Comparison of ENCODE assay signal across 7 mouse cellular contexts in the genomic region with DNA sequence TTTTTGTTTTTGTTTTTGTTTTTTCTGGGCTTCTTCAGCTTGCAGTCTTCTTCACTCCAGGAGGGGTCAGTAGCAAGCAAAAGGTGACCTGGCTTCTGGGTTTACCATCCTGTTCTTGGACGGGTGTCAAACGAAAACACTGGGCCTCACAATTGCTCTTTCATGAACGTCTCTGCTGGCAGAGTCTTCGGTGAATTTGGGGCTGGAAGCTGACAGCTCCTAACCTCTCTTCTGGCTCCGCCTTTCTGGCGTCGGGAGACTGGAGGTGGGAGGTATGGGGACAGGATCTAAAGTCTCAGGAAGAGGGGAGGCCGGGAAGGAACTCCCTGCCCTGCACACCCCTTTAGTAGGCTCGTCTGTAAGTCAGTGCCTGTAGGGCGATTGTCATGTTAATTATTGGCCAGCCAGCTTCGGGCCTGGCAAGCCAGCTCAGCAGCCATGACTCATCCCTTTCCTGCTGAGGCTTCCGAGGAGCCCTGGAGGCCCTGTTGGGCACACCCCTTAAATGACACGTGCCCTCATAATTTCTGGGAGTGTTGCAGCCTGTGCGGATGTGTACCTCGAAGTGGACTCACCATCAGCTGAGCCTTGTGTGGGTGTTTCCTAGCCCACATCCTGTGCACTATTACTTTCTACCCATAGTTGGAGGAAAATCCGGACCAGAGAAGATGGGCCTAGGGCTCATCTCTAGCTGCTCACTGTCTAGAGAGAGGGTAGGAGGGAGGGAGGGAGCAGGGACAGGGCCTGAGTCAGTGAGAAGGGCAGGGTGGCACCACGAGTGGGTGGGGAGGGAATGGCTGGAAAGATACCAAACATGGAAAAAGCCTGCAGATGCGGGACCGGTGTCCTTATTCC.
A peak's percentile ranks its signal among the peaks of the same experiment; 100 is the strongest.
DNase-seq lines count a peak whose midpoint lies in the region; ATAC-seq and TF ChIP-seq lines count a peak whose summit lies in the region.

No protein-coding gene starts in this region.

- peak; percentile 32 for TF ChIP-seq RAD21 in MEL (IDR thresholded peaks at IDR 0.05; ENCODE audit: low read depth, low read length)

- peak; percentile 3 to 35 (median 8); a peak in 1 of 6 replicates for TF ChIP-seq CTCF in MEL (IDR thresholded peaks at IDR 0.05 in 2 of 3, conservative IDR thresholded peaks at IDR 0.05 in 1 of 3; ENCODE audit: control insufficient read depth in 1 of 3, insufficient read depth in 1 of 3, low read depth in 2 of 3, low read length in 3 of 3, poor library complexity in 1 of 3, severe bottlenecking in 1 of 3)
- peak; percentile 44; the same call in 1 of the 2 replicates for TF ChIP-seq CTCF in brain, embryonic 14.5 days (IDR thresholded peaks at IDR 0.05; ENCODE audit: borderline replicate concordance, extremely low read depth, insufficient read depth, insufficient read length)
- no peak for TF ChIP-seq CTCF in lung, adult 2 months (IDR thresholded peaks at IDR 0.05; ENCODE audit: insufficient read depth, low read length)

- no peak for TF ChIP-seq POLR2A in MEL (IDR thresholded peaks at IDR 0.05; ENCODE audit: control insufficient read depth in 1 of 2, insufficient read depth in 1 of 2, low read depth in 1 of 2, low read length in 2 of 2, poor library complexity in 1 of 2)
- TF ChIP-seq POLR2A in brain, embryonic 14.5 days (IDR thresholded peaks at IDR 0.05; ENCODE audit: borderline replicate concordance, extremely low read depth, insufficient read depth, insufficient read length, poor library complexity, severe bottlenecking): no peak
- no peak for TF ChIP-seq POLR2A in lung, adult 2 months (IDR thresholded peaks at IDR 0.05; ENCODE audit: borderline replicate concordance, extremely low read depth, low read depth, low read length)

- H3K27me3 ChIP-seq in MEL (ENCODE audit: control insufficient read depth in 1 of 2, insufficient read depth in 2 of 2, low read length in 2 of 2): 0 out of 4 replicates have a peak, but pooled peaks cover 0 to 1% of the 10 kb centered on the region in 2 experiments
- H3K27me3 ChIP-seq in heart, embryonic 16.5 days (ENCODE audit: control insufficient read depth, insufficient read depth, low read length): no peaks in the 10 kb centered on the region; the same call in none of the 2 replicates
- no peaks in the 10 kb centered on the region for H3K27me3 ChIP-seq in neural tube, embryonic 14.5 days (ENCODE audit: control insufficient read depth, insufficient read depth, low read length)

- no peak overlapping the region; the same call in 1 of the 2 replicates for H3K27ac ChIP-seq in MEL (ENCODE audit: control insufficient read depth, low read depth, low read length)
- H3K27ac ChIP-seq in heart, embryonic 16.5 days (ENCODE audit: low read length): no peak overlapping the region; the same call in 1 of the 2 replicates
- 0 out of 2 replicates have a peak overlapping the region, but pooled peaks have one; percentile 40 for H3K27ac ChIP-seq in neural tube, embryonic 14.5 days (ENCODE audit: low read depth, low read length)

- peaks cover 0 to 8% of the 10 kb centered on the region in 2 experiments; a peak in 2 of 4 replicates for H3K4me1 ChIP-seq in MEL (ENCODE audit: control insufficient read depth in 1 of 2, insufficient read depth in 2 of 2, low read length in 2 of 2)
- no peaks in the 10 kb centered on the region for H3K4me1 ChIP-seq in heart, embryonic 16.5 days (ENCODE audit: control insufficient read depth, insufficient read depth, low read length)
- H3K4me1 ChIP-seq in lung, adult 2 months (ENCODE audit: control insufficient read depth, insufficient read depth, low read length): no peaks in the 10 kb centered on the region
- no peaks in the 10 kb centered on the region for H3K4me1 ChIP-seq in neural tube, embryonic 14.5 days (ENCODE audit: control insufficient read depth, insufficient read depth, low read length)

- H3K4me3 ChIP-seq in MEL (ENCODE audit: control insufficient read depth in 1 of 2, insufficient read depth in 1 of 2, low read depth in 2 of 2, low read length in 2 of 2): peak overlapping the region in 1 of 2 experiments; percentile 16; a peak in 1 of 4 replicates
- 0 out of 2 replicates have a peak overlapping the region, but pooled peaks have one; percentile 0 for H3K4me3 ChIP-seq in heart, embryonic 16.5 days (ENCODE audit: low read length)
- no peak overlapping the region for H3K4me3 ChIP-seq in lung, adult 2 months (replicated peaks; ENCODE audit: extremely low read depth, low read depth, low read length)
- H3K4me3 ChIP-seq in neural tube, embryonic 14.5 days (ENCODE audit: low read depth, low read length): no peak overlapping the region

- TF ChIP-seq EP300 in MEL (IDR thresholded peaks at IDR 0.05; ENCODE audit: low read depth in 1 of 2, low read length in 2 of 2): no peak

- WGBS in heart, embryonic 16.5 days: 24% methylated on average over 19 of the region's 19 CpGs
- 19% methylated on average over 19 of the region's 19 CpGs for WGBS in lung, adult 2 months
- 15% methylated on average over 19 of the region's 19 CpGs for WGBS in neural tube, embryonic 14.5 days

- H3K36me3 ChIP-seq in MEL (ENCODE audit: control insufficient read depth in 1 of 2, insufficient read depth in 2 of 2, low read length in 2 of 2): no peaks in the 10 kb centered on the region; a peak in 1 of 4 replicates
- H3K36me3 ChIP-seq in heart, embryonic 16.5 days (ENCODE audit: control insufficient read depth, insufficient read depth): no peaks in the 10 kb centered on the region
- H3K36me3 ChIP-seq in neural tube, embryonic 14.5 days (ENCODE audit: control insufficient read depth, insufficient read depth, low read length): no peaks in the 10 kb centered on the region

- peak overlapping the region; percentile 47 for H3K4me2 ChIP-seq in heart, embryonic 16.5 days (ENCODE audit: low read depth, low read length)
- H3K4me2 ChIP-seq in neural tube, embryonic 14.5 days (ENCODE audit: low read depth, low read length): no peak overlapping the region

- ATAC-seq in erythroid progenitor cell, adult 5-6 weeks (replicated peaks; ENCODE audit: low FRiP score, poor library complexity, severe bottlenecking): peak; percentile 76
- ATAC-seq in heart, embryonic 16.5 days (replicated peaks; ENCODE audit: extremely low read depth, insufficient read depth, low FRiP score): peak; percentile 63
- peak; percentile 90 for ATAC-seq in neural tube, embryonic 14.5 days (ENCODE audit: low read depth)

- DNase-seq in MEL (ENCODE audit: low read depth, low spot score): peak; percentile 68
- DNase-seq in brain, embryonic 14.5 days (ENCODE audit: low read depth): peak; percentile 81
- peak; percentile 88 for DNase-seq in kidney, postnatal 14 days
- DNase-seq in lung, adult 2 months: peak; percentile 41

- H3K9ac ChIP-seq in MEL (ENCODE audit: control insufficient read depth, low read depth, low read length, poor library complexity, severe bottlenecking): peak overlapping the region; percentile 43
- H3K9ac ChIP-seq in heart, embryonic 16.5 days (ENCODE audit: low read length): peak overlapping the region; percentile 7; the same call in 1 of the 2 replicates
- H3K9ac ChIP-seq in neural tube, embryonic 14.5 days (replicated peaks; ENCODE audit: low read depth, low read length): no peak overlapping the region

- no peaks in the 10 kb centered on the region for H3K9me3 ChIP-seq in MEL (replicated peaks; ENCODE audit: insufficient read depth, low read length)
- 0 out of 2 replicates have a peak, but pooled peaks cover 5% of the 10 kb centered on the region for H3K9me3 ChIP-seq in heart, embryonic 16.5 days (replicated peaks; ENCODE audit: control insufficient read depth, low read length)
- no peaks in the 10 kb centered on the region for H3K9me3 ChIP-seq in neural tube, embryonic 14.5 days (ENCODE audit: control insufficient read depth, low read length)

- H3K79me2 ChIP-seq in MEL (ENCODE audit: control insufficient read depth, insufficient read depth, low read length, poor library complexity): no peaks in the 10 kb centered on the region

TF ChIP-seq in MEL, 35 proteins besides CTCF, POLR2A, EP300 and RAD21:
- TF ChIP-seq USF2 (IDR thresholded peaks at IDR 0.05; ENCODE audit: borderline replicate concordance in 1 of 2, insufficient read depth in 1 of 2, low read depth in 1 of 2, low read length in 2 of 2): no peak
- no peak for TF ChIP-seq BHLHE40 (IDR thresholded peaks at IDR 0.05; ENCODE audit: borderline replicate concordance, low read depth, low read length)
- peak; percentile 79 for TF ChIP-seq MAX (IDR thresholded peaks at IDR 0.05; ENCODE audit: low read length)
- no peak for TF ChIP-seq HCFC1 (IDR thresholded peaks at IDR 0.05; ENCODE audit: low read depth, low read length)
- TF ChIP-seq TAL1 (IDR thresholded peaks at IDR 0.05; ENCODE audit: low read length): no peak
- no peak for TF ChIP-seq MYB (IDR thresholded peaks at IDR 0.05; ENCODE audit: low read depth, low read length)
- TF ChIP-seq MYC (IDR thresholded peaks at IDR 0.05; ENCODE audit: low read depth, low read length): peak; percentile 41; the same call in 1 of the 2 replicates
- TF ChIP-seq ELF1 (IDR thresholded peaks at IDR 0.05; ENCODE audit: low read depth, low read length): no peak
- no peak for TF ChIP-seq MAFK (IDR thresholded peaks at IDR 0.05; ENCODE audit: borderline replicate concordance, low read depth, low read length)
- no peak for TF ChIP-seq NRF1 (IDR thresholded peaks at IDR 0.05; ENCODE audit: insufficient read depth, low read depth, low read length, poor library complexity, severe bottlenecking)
- TF ChIP-seq MAZ (IDR thresholded peaks at IDR 0.05; ENCODE audit: low read depth, low read length): no peak
- no peak for TF ChIP-seq TBP (IDR thresholded peaks at IDR 0.05; ENCODE audit: low read depth, low read length)
- TF ChIP-seq USF1 (IDR thresholded peaks at IDR 0.05; ENCODE audit: low read depth, low read length): peak; percentile 50; the same call in 1 of the 2 replicates
- no peak for TF ChIP-seq TCF12 (IDR thresholded peaks at IDR 0.05; ENCODE audit: low read depth, low read length)
- no peak for TF ChIP-seq ETS1 (IDR thresholded peaks at IDR 0.05; ENCODE audit: low read depth, low read length)
- no peak for TF ChIP-seq SIN3A (IDR thresholded peaks at IDR 0.05; ENCODE audit: low read length)
- TF ChIP-seq MXI1 (IDR thresholded peaks at IDR 0.05; ENCODE audit: low read depth, low read length): 0 out of 2 replicates have a peak, but pooled peaks have one; percentile 22
- no peak for TF ChIP-seq E2F4 (IDR thresholded peaks at IDR 0.05; ENCODE audit: borderline replicate concordance, low read depth, low read length)
- TF ChIP-seq SMC3 (IDR thresholded peaks at IDR 0.05; ENCODE audit: low read depth, low read length): peak; percentile 37
TF ChIP-seq in MEL: peak in this region for 5.
